Mouse (Mus musculus): Measurements from ENCODE around the gene Gsk3b.

GRCm38 (mm10) chr16:38287357-38287756 lies 198.6 kb downstream of the Gsk3b start:
- TF ChIP-seq CTCF (conservative IDR thresholded peaks at IDR 0.05; ENCODE audit: low read length) (no peak), POU5F1 (IDR thresholded peaks at IDR 0.05; ENCODE audit: borderline replicate concordance, low read length) (no peak)
